Mouse (Mus musculus): ENCODE results near the gene Sos2. TPM values are rescaled to one million over a fixed set of nuclear protein-coding genes. Genes with fewer than 3 reads are reported as not detected.

The Sos2 gene
- 7.6 and 9.2 TPM in 2 replicates for polyA plus RNA-seq (2014; fragmentation: Nextera tagmentation; extraction: Ambion mirVana)

DNA sequence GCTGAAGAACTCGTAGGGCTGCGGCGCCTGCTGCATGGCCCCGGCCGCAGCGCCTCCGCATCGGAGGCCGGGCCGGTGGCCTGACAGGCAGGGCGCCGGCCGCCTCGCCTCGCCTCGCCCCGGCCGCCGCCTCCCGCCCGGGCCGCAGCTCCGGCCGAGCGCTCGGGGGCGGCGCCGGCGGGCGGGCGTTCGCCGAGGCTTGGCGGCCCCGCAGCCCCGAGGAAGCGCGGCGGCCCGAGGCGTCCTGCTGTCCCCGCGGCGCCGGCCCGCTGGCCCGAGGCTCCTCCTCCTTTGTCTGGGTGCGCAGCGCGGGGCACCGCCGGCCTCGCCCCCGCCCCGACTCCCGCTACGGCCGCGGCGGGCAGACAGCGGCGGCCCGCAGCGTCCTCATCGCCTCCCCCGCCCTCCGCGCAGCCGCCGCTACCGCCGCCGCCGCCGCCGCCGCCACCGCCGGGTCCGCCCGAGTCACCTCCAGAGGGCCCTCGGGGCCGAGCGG, at the start of gene Sos2:
TSS of gene Sos2 (minus strand) at position 287 of the 496 bp plus-strand sequence.
- Histone ChIP-seq H3K4me3 (ENCODE audit: low read depth, low read length) (peak within 1 kb of the TSS; percentile 83), H3K27ac (ENCODE audit: low read depth, low read length) (peak within 1 kb of the TSS; percentile 98), H3K4me1 (replicated peaks; ENCODE audit: control insufficient read depth, insufficient read depth, low read length) (peaks cover 15% of the 10 kb centered on the region), H3K4me2 (peak within 1 kb of the TSS; percentile 91), H3K9me3 (ENCODE audit: control insufficient read depth, low read length) (no peaks in the 10 kb centered on the region), H3K27me3 (replicated peaks; ENCODE audit: control insufficient read depth, insufficient read depth, low read length) (no peaks in the 10 kb centered on the region), H3K9ac (ENCODE audit: low read depth, low read length) (peak within 1 kb of the TSS; percentile 93), H3K36me3 (ENCODE audit: control insufficient read depth, insufficient read depth, low read length) (no peaks in the 10 kb centered on the region)
- peak; percentile 75 for ATAC-seq (replicated peaks; ENCODE audit: low FRiP score)
- peak; percentile 73 for DNase-seq (ENCODE audit: low spot score)
- WGBS, result 1% methylated on average over 69 of the region's 85 CpGs

DNA sequence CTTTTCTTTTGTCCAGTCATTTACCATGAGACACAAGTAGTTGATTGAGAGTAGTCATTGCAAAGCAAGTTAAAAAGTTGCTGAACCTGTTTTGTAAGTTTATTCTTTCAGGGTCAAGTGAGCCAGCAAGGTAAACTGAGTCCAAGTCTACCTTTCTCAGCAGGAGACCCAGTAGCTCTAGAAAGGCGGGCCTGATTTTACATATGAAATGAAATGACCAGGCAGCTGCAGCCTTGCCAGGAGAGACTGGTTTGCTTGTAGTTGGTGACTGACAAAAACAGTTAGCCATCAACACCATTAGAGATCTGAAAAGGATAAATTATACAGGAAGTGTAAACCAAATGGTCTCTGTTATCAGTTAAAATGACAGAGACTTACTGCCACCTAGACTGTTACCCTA, 48.7 kb upstream of the Sos2 start:
- Histone ChIP-seq H3K9me3 (ENCODE audit: control insufficient read depth, low read length) (no peaks in the 10 kb centered on the region), H3K4me3 (ENCODE audit: low read depth, low read length) (no peak overlapping the region), H3K27ac (ENCODE audit: low read depth, low read length) (no peak overlapping the region), H3K36me3 (ENCODE audit: control insufficient read depth, insufficient read depth, low read length) (no peaks in the 10 kb centered on the region), H3K4me2 (no peak overlapping the region), H3K4me1 (replicated peaks; ENCODE audit: control insufficient read depth, insufficient read depth, low read length) (peaks cover 6% of the 10 kb centered on the region), H3K27me3 (replicated peaks; ENCODE audit: control insufficient read depth, insufficient read depth, low read length) (no peaks in the 10 kb centered on the region), H3K9ac (ENCODE audit: low read depth, low read length) (no peak overlapping the region)
- 72% methylated on average over 1 of the region's 1 CpGs for WGBS
- ATAC-seq (replicated peaks; ENCODE audit: low FRiP score) (no peak), DNase-seq (ENCODE audit: low spot score) (no peak)

DNA sequence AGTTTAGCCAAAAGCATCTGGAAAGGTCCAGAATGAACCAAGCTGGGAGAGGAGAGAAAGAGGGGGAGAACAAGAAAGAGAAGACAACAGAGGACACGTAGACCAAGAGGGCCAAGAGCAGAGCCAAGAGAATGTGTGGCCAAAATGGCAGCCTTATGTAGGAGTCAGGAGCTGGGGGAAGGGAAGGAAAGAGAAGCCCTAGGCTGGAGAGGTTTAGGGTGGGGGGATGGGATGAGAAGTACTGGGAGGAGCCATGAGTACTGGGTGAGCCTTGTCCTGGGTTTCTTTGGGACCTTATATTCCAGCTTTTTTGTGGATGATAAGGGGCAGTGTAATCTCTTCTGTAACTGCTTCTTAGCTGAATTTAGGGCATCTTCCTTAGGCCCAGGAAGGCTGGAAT, 47.6 kb upstream of the Sos2 start:
- no peaks in the 10 kb centered on the region for H3K27me3 ChIP-seq (replicated peaks; ENCODE audit: control insufficient read depth, insufficient read depth, low read length)
- 91% methylated on average over 1 of the region's 1 CpGs for WGBS
- H3K9ac ChIP-seq (ENCODE audit: low read depth, low read length), result no peak overlapping the region
- H3K9me3 ChIP-seq (ENCODE audit: control insufficient read depth, low read length), result no peaks in the 10 kb centered on the region
- ATAC-seq (replicated peaks; ENCODE audit: low FRiP score), result no peak
- no peak for DNase-seq (ENCODE audit: low spot score)
- H3K4me3 ChIP-seq (ENCODE audit: low read depth, low read length), result no peak overlapping the region
- no peak overlapping the region for H3K4me2 ChIP-seq
- H3K36me3 ChIP-seq (ENCODE audit: control insufficient read depth, insufficient read depth, low read length), result no peaks in the 10 kb centered on the region
- H3K4me1 ChIP-seq (replicated peaks; ENCODE audit: control insufficient read depth, insufficient read depth, low read length), result peaks cover 6% of the 10 kb centered on the region
- H3K27ac ChIP-seq (ENCODE audit: low read depth, low read length), result no peak overlapping the region

DNA sequence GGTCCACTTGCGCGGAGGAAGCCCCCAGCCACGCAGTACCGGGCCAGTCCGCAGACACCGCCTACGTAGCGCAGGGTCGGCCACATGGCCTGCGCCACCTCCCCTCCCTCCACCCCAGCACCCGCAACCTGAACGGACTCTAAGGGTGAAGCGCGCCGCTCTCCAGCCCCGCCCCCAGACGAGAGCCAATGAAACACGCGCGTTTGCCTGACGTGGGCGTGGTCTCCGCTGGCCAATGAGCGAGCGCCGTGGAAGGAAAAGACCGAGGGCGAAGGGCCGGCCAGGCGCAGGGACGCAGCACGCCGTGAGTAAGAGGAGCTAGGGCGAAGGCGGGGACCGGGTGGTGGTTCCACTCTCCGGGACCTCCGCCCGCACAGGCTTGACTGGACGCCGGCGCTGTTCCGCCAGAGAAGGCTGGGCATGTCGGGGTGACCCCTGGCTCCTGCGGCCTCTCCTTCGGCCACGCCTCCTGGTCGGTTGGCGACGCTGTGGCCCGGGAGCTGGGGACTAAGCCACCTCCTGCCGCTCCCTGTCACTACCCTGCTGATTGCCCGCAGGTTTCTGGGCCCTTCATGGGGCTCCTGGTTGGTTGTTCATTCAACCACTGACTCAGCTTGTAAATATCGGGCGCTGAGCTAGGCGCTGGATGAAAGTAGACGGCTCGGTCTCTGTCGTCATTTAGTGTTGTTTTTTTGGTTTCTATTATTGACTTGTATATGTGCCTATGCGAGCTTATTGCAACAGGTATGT, 43.2 kb upstream of the Sos2 start, which contains the start of the genes L2hgdh and Atp5s:
TSS of gene L2hgdh (minus strand) at position 163 of the 750 bp plus-strand sequence.
TSS of gene Atp5s (plus strand) at position 240 of the 750 bp plus-strand sequence.
- DNase-seq (ENCODE audit: low spot score) (peak; percentile 98), ATAC-seq (replicated peaks; ENCODE audit: low FRiP score) (peak; percentile 93)
- Histone ChIP-seq H3K9me3 (ENCODE audit: control insufficient read depth, low read length) (peaks cover under 1% of the 10 kb centered on the region), H3K4me2 (peak within 1 kb of the TSS; percentile 95), H3K36me3 (ENCODE audit: control insufficient read depth, insufficient read depth, low read length) (peaks cover 12% of the 10 kb centered on the region), H3K27ac (ENCODE audit: low read depth, low read length) (peak within 1 kb of the TSS; percentile 87), H3K4me3 (ENCODE audit: low read depth, low read length) (peak within 1 kb of the TSS; percentile 82), H3K9ac (ENCODE audit: low read depth, low read length) (peak within 1 kb of the TSS; percentile 78), H3K4me1 (replicated peaks; ENCODE audit: control insufficient read depth, insufficient read depth, low read length) (peaks cover 8% of the 10 kb centered on the region), H3K27me3 (replicated peaks; ENCODE audit: control insufficient read depth, insufficient read depth, low read length) (no peaks in the 10 kb centered on the region)
- WGBS, result under 1% methylated on average over 60 of the region's 60 CpGs

DNA sequence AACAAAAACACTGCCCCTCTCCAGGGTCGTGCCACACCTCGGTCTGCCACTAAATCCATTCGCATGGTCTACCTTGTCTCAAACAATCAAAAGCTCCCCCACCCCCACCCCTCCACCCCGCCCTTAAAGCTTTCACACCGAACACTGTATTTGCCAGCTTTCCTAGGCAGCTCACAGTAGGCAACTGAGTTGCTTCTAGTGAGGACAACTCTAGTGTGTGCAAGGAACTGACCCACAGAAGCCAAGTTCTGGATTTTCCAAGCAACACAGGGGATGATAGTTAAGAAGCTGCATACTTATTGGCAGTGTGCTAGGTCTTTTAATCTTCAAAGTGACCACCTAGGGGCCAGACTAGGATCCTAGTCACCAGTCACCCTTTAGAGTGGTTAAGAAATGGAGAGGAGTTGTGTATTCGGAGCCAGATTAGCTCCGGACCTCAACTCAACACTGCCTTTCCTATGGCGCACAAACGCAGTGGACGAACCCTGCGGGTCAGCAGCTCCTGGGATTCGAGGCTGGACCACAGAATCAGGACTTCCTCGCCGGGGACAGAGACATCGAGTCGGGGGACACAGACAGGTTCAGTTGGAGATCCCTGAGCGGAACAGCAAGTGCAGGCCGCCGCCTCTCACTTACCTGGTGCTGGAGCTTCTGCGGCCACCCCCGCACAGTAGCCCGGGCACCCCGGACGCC, 42.5 kb upstream of the Sos2 start:
- peak overlapping the region; percentile 82 for H3K4me3 ChIP-seq (ENCODE audit: low read depth, low read length)
- no peaks in the 10 kb centered on the region for H3K27me3 ChIP-seq (replicated peaks; ENCODE audit: control insufficient read depth, insufficient read depth, low read length)
- H3K9me3 ChIP-seq (ENCODE audit: control insufficient read depth, low read length), result peaks cover 8% of the 10 kb centered on the region
- peaks cover 19% of the 10 kb centered on the region for H3K36me3 ChIP-seq (ENCODE audit: control insufficient read depth, insufficient read depth, low read length)
- peaks cover 8% of the 10 kb centered on the region for H3K4me1 ChIP-seq (replicated peaks; ENCODE audit: control insufficient read depth, insufficient read depth, low read length)
- ATAC-seq (replicated peaks; ENCODE audit: low FRiP score) (peak; percentile 18), DNase-seq (ENCODE audit: low spot score) (no peak)
- peak overlapping the region; percentile 95 for H3K4me2 ChIP-seq
- peak overlapping the region; percentile 78 for H3K9ac ChIP-seq (ENCODE audit: low read depth, low read length)
- 2% methylated on average over 24 of the region's 24 CpGs for WGBS
- H3K27ac ChIP-seq (ENCODE audit: low read depth, low read length), result peak overlapping the region; percentile 87

DNA sequence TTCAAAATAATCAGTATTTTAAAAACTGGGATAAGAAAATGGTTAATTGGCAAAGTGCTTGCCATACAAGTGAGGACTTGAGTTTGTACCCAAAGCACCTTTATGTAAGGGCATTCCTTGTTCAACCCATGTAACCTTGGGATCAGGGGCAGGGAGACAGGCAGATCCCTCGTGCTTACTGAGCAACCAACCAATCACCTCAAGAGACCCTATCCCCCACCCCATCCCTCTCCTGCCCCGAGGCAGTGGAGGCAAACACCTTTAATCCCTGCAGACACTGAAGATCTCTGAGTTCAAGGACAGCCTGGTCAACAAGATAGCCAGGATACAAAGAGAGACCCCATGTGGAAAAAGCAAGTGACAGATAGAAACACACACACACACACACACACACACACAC, 41.7 kb upstream of the Sos2 start:
- Histone ChIP-seq H3K27ac (ENCODE audit: low read depth, low read length) (no peak overlapping the region), H3K9ac (ENCODE audit: low read depth, low read length) (peak overlapping the region; percentile 78; the same call in 1 of the 2 replicates), H3K27me3 (replicated peaks; ENCODE audit: control insufficient read depth, insufficient read depth, low read length) (no peaks in the 10 kb centered on the region), H3K4me1 (replicated peaks; ENCODE audit: control insufficient read depth, insufficient read depth, low read length) (peaks cover 8% of the 10 kb centered on the region), H3K9me3 (ENCODE audit: control insufficient read depth, low read length) (peaks cover 10% of the 10 kb centered on the region), H3K4me3 (ENCODE audit: low read depth, low read length) (peak overlapping the region; percentile 82), H3K36me3 (ENCODE audit: control insufficient read depth, insufficient read depth, low read length) (peaks cover 25% of the 10 kb centered on the region), H3K4me2 (peak overlapping the region; percentile 95)
- ATAC-seq (replicated peaks; ENCODE audit: low FRiP score), result no peak
- 57% methylated on average over 2 of the region's 2 CpGs for WGBS
- DNase-seq (ENCODE audit: low spot score), result no peak

DNA sequence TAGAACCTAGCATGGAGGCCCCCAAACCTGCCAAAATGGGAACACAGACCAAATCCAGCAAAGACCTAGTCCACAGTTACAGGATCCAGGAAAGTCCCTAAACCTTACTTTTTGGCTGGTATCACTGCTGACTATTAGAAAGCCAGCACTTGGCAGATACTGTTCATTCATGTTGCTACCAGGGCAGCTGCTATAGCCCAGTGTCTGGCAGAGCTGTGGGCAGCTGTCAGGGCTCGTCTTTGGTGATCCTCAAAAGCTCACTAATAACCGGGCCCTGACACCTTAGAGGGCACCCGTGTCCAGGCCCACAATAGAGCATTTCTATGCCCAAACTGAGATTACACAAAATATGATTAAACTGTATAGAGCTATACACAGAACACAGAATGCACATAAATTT, 41.2 kb upstream of the Sos2 start:
- ATAC-seq (replicated peaks; ENCODE audit: low FRiP score), result no peak
- H3K27me3 ChIP-seq (replicated peaks; ENCODE audit: control insufficient read depth, insufficient read depth, low read length), result no peaks in the 10 kb centered on the region
- no peak overlapping the region for H3K9ac ChIP-seq (ENCODE audit: low read depth, low read length)
- H3K9me3 ChIP-seq (ENCODE audit: control insufficient read depth, low read length), result peaks cover 12% of the 10 kb centered on the region
- no peak overlapping the region for H3K4me3 ChIP-seq (ENCODE audit: low read depth, low read length)
- no peak for DNase-seq (ENCODE audit: low spot score)
- H3K27ac ChIP-seq (ENCODE audit: low read depth, low read length), result no peak overlapping the region
- WGBS, result 83% methylated on average over 3 of the region's 3 CpGs
- H3K36me3 ChIP-seq (ENCODE audit: control insufficient read depth, insufficient read depth, low read length), result peaks cover 29% of the 10 kb centered on the region
- no peak overlapping the region for H3K4me2 ChIP-seq
- peaks cover 8% of the 10 kb centered on the region for H3K4me1 ChIP-seq (replicated peaks; ENCODE audit: control insufficient read depth, insufficient read depth, low read length)

DNA sequence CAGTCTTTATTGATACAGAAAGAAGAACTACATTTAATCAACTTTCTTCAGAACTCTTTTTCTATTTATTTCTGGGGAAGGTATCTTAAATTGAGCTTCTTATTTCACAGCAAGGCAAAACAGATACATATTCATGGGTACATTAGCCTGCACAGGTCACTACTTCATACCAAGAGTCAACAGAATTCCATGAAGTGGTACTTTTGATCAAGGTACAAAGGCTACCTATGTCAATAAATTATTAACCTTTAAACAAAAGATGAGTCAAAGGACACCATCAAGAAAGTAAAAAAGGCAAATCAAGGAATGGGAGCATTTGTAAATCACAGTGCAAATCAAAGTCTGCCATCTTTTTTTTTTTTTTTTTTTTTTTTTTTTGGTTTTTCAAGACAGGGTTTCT, 32.0 kb upstream of the Sos2 start:
- ATAC-seq (replicated peaks; ENCODE audit: low FRiP score), result no peak
- H3K27me3 ChIP-seq (replicated peaks; ENCODE audit: control insufficient read depth, insufficient read depth, low read length), result no peaks in the 10 kb centered on the region
- peaks cover 3% of the 10 kb centered on the region; the same call in 1 of the 2 replicates for H3K9me3 ChIP-seq (ENCODE audit: control insufficient read depth, low read length)
- H3K27ac ChIP-seq (ENCODE audit: low read depth, low read length), result no peak overlapping the region
- no peaks in the 10 kb centered on the region for H3K4me1 ChIP-seq (replicated peaks; ENCODE audit: control insufficient read depth, insufficient read depth, low read length)
- H3K36me3 ChIP-seq (ENCODE audit: control insufficient read depth, insufficient read depth, low read length), result peaks cover 5% of the 10 kb centered on the region; the same call in 1 of the 2 replicates
- no peak overlapping the region for H3K9ac ChIP-seq (ENCODE audit: low read depth, low read length)
- H3K4me3 ChIP-seq (ENCODE audit: low read depth, low read length), result no peak overlapping the region
- DNase-seq (ENCODE audit: low spot score), result no peak
- H3K4me2 ChIP-seq, result no peak overlapping the region

Measured in liver, embryonic 11.5 days (tissue).